Mouse (Mus musculus) retina, postnatal 7 days (tissue): ENCODE measurements around the gene Grid2.
A peak's percentile ranks its signal among the peaks of the same experiment; 100 is the strongest.
"Not testable (repeated sequence)": the region's sequence is repeated elsewhere in the genome, so short reads cannot be mapped to it uniquely, and the experiment has no call there.

Source experiments
- DNase-seq: peaks from one replicate; pipeline ENCODE4 v3.0.0-alpha.2; 2012; ENCODE audit warnings: low read depth, low spot score

The Grid2 gene

GRCm38 (mm10) chr6:63255826-63256555 lies at the start of gene Grid2:
Gene Grid2, plus strand, starts transcription at chr6:63255876.
- DNase-seq = no peak

GRCm38 (mm10) chr6:63250738-63251137 lies 4.9 kb upstream of the Grid2 start:
- no peak for DNase-seq

GRCm38 (mm10) chr6:63256556-63257405 lies 1.1 kb downstream of the Grid2 start:
- no peak for DNase-seq

GRCm38 (mm10) chr6:63257406-63257845 lies 1.8 kb downstream of the Grid2 start:
- peak; percentile 43 for DNase-seq

- DNase-seq = no peak
Observed at GRCm38 (mm10) chr6:63257876-63258275, 2.2 kb downstream of the Grid2 start.

GRCm38 (mm10) chr6:63259764-63260163 lies 4.1 kb downstream of the Grid2 start:
- no peak for DNase-seq

- no peak for DNase-seq
Observed at GRCm38 (mm10) chr6:63284419-63284818, 28.7 kb downstream of the Grid2 start.

GRCm38 (mm10) chr6:63342438-63343004 lies 86.8 kb downstream of the Grid2 start:
- no peak for DNase-seq

- no peak for DNase-seq
Observed at GRCm38 (mm10) chr6:63347015-63347414, 91.3 kb downstream of the Grid2 start.

GRCm38 (mm10) chr6:63381061-63381611 lies 125.5 kb downstream of the Grid2 start:
- no peak for DNase-seq

- DNase-seq = no peak
Observed at GRCm38 (mm10) chr6:63401698-63402097, 146.0 kb downstream of the Grid2 start.

GRCm38 (mm10) chr6:63417534-63417933 lies 161.9 kb downstream of the Grid2 start:
- no peak for DNase-seq

GRCm38 (mm10) chr6:63432751-63433150 lies 177.1 kb downstream of the Grid2 start:
- DNase-seq = no peak

GRCm38 (mm10) chr6:63448175-63448574 lies 192.5 kb downstream of the Grid2 start:
- DNase-seq = no peak

- DNase-seq = no peak
Observed at GRCm38 (mm10) chr6:63482141-63482540, 226.5 kb downstream of the Grid2 start.

GRCm38 (mm10) chr6:63515016-63515415 lies 259.3 kb downstream of the Grid2 start:
- no peak for DNase-seq

GRCm38 (mm10) chr6:63515957-63516356 lies 260.3 kb downstream of the Grid2 start:
- no peak for DNase-seq

- no peak for DNase-seq
Observed at GRCm38 (mm10) chr6:63531751-63532150, 276.1 kb downstream of the Grid2 start.

- DNase-seq = no peak
Observed at GRCm38 (mm10) chr6:63532901-63533300, 277.2 kb downstream of the Grid2 start.

GRCm38 (mm10) chr6:63547741-63548140 lies 292.1 kb downstream of the Grid2 start:
- no peak for DNase-seq

GRCm38 (mm10) chr6:63568741-63569140 lies 313.1 kb downstream of the Grid2 start:
- DNase-seq = not testable (repeated sequence)

- no peak for DNase-seq
Observed at GRCm38 (mm10) chr6:63590681-63591080, 335.0 kb downstream of the Grid2 start.
